Mouse (Mus musculus): ENCODE results near the gene Dnajb3.

The Dnajb3 gene

DNA sequence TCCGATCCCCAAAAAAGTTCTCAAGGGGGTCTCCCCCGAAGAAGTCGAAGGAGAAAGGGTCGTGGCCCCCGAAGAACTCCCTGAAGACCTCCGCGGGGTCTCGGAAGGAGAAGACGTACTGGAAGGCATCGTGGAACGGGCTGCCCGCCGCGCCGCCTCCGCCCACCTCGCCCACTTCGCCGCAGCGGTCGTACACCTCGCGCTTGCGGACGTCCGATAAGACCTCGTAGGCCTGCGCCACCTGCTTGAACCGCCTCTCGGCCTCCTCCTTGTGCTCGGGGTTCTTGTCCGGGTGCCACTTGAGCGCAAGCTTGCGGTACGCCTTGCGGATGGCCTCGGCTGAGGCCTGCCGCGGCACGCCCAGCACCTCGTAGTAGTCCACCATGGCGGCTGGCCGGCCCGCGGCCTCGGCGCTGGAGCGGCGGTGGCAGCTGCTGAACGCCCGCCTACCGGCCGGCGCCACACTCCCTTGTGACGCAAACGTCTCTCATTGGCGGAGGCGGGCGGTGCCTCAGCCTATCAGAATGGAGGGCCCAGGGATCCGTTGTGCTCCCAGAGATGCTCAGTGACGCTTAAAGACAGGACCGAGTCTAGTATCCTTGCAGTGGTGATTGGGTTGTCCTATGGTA lies at the start of gene Dnajb3:
TSS of gene Dnajb3 (minus strand) at position 489 of the 629 bp plus-strand sequence.
- DNase-seq (ENCODE audit: low read depth, low spot score): no peak

DNA sequence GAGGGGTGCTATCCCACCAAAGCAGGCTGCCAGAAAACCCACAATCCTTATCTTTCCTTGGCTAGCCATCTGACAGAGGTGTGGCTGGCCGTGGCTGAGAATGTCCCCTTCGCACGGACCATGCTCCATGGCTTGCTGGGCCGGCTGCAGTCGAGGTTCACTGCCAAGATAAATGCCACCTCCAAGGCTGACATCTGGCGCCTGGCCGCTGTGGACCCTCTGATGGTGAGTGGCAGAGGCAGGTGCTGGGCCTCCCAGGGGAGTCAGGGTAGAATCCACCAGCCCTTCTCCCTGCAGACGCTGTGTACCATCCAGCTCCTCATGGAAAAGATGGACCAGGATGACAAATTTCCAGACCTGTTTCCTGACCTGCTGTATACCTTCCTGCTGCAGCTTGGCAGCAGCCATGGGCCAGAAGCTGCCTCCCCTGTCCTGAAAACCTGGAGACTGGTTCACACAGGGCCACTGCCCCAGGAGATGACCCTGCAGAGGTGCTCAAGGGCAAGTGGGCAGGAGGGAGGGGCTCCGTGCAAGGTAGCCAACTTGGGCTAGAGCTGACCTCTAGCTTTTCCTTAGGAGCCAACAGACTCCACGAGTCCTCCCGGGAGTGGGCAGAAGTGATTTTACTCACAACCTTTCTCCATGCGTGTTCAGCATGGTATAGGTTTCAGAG lies 49.3 kb upstream of the Dnajb3 start:
- no peak for DNase-seq (ENCODE audit: low read depth, low spot score)

DNA sequence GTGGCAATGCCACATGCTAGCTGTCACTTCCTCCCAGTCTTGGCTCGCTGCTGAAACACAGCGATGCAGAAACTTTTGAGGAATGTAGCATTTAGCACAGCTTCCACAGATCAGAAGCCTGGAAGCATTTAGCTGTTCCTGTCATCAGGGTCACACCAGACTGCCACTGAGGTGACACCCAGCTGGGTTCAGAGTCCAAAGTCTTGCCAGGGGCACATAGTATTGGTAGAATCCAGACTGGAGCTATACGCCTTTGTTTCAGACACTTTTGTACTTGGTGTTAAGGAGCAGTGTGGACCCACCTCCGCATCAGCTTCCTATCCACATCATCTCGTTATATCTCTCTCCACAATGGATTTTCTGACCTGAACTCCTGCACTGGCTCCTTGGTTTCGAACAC lies 48.0 kb upstream of the Dnajb3 start:
- DNase-seq (ENCODE audit: low read depth, low spot score): no peak

DNA sequence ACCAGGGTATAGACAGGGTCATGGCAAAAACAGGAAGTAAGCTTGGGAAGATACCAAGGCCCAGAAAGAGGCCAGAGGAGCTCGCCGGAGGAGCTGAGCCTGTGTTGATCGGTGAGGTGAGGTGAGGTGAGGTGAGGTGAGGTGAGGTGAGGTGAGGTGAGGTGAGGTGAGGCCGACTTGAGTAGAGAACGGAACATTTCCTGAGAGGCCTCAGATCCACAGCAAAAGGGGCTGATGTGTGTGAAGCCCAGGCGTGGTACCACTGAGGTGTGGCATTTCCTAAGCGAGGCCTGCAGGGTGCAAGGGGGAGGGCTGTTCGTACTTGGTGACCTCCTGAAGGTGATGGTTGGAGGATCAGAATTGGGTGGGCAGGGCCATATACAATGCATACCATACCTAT lies 47.5 kb upstream of the Dnajb3 start:
- no peak for DNase-seq (ENCODE audit: low read depth, low spot score)

DNA sequence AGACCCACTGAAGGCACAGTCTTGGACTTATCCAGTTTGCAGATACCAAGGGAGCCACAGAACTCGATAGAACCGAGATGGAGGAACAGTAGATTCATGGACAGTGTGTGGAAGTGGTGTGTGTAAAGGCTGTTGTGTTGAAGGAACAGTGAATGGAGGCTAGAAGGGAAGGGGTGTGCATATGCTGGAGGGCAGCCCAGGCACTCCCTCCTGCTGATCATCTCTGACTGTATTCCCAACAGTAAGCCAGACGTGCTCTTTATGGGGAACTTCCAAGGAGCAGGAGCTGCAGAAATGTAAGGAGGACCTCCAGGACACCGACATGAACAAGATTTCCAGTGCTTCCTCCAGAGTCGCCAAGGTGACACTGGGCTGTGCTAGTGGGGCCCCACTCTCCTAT lies 44.4 kb upstream of the Dnajb3 start:
- no peak for DNase-seq (ENCODE audit: low read depth, low spot score)

DNA sequence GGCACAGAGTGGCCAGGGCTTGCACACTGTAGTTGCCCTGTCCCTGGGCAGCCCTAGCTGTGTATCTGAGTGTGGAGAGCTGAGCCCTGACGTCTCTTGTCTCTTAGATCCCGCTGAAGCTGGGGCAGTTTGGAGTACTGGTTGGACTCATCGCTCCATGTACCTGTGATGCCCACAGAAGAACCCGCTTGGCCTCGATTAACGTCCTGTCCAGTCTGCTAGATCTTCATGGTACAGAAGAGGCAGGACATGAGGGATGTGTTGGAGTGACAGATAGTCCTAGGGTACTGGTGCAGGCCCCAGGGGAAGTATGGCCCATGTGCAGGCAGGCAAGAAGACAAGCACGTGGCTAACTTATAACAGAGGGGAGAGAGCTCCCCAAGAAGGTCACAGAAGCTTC lies 44.0 kb upstream of the Dnajb3 start:
- DNase-seq (ENCODE audit: low read depth, low spot score): no peak

DNA sequence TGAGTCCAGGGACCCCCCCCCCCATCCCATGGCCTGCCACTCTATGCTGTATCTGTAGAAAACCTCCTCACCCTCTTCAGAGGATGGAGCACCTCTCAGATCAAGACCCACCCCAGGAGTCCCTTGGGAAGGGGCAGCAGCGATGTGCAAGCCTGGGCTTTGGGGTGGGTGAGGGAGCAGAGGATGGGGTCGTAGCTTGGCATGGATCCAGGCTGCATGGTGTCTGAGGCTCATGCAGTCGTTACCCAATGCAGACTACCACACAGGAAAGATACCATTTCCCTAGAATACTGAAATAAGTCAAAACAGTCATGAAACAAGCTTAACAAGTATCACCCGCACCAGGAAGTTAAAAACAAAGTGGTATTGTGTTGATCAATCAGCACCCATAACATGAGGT lies 43.1 kb upstream of the Dnajb3 start:
- DNase-seq (ENCODE audit: low read depth, low spot score): no peak

DNA sequence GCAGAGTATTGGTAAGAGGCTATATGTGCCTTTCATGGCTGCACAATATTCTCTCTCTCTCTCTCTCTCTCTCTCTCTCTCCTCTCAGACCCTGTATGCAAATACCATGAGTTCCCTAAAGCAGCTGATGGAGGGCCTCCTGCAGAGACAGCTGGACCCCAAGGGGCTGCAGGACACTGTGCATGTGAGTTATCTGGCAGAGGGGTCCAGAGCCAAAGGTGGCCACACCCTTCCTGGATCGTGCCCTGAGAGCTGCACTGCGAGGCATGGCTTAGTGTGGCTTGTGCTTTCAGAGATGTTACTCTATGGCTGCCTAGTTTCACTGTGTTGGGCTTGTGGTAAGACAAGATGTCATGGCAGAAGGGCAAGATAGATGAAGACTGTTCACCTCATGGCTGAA lies 42.1 kb upstream of the Dnajb3 start:
- no peak for DNase-seq (ENCODE audit: low read depth, low spot score)

DNA sequence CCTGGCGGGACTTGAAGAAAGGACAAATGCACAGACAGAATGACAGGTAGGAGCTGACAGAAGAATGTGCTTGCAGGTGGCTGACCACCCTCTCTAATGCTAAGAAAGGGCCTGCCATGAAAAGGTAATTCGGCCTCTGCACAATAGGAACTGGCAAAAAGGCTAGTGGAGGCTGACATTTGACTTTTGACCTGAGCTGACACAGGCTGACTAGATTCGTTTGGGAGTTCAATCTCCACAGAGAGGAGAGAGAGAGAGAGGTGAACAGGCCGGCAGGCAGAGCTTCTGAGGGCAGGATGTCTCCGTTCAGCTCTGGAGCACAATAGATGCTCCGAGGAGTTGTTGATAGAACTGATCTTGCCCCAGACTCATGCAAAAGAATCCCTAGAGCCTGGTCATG lies 40.8 kb upstream of the Dnajb3 start:
- no peak for DNase-seq (ENCODE audit: low read depth, low spot score)

DNA sequence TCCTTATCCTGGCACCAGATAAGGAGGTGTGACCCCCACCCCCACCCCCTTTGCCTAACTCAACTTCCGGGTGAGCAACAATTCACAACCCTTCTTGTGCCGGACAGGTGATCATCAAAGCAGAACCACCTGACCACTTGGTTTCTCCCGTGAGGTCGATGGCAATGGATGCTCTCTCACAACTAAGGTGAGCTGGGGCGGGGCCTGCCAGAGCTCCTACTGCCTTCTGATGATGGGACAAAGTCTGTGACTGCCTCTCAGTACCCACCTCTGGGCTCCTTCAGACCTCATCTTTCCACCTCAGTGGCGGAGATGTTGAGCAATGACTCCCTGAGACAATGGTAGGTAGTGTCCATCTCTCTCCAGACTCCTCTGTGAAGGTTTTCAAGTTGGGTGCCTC lies 40.3 kb upstream of the Dnajb3 start:
- no peak for DNase-seq (ENCODE audit: low read depth, low spot score)

DNA sequence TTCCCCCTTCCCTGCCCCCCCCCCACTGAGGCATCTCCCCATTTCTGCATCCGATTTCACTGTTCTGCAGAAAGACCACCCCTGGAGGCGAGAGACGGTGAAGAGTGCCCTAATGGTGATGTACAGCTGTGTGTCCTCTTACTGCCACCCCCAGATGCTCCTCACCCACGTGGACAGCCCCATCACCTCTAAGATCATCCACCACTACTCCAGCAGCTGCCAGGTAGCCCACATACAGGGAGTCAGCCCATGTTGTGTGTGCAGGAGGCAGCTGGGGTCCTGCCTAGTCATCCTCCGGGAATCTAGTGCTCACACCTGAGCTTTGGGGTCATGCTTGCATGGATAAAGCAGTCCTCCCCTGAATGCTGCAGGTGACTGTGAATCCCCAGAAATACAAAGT lies 38.3 kb upstream of the Dnajb3 start:
- no peak for DNase-seq (ENCODE audit: low read depth, low spot score)

DNA sequence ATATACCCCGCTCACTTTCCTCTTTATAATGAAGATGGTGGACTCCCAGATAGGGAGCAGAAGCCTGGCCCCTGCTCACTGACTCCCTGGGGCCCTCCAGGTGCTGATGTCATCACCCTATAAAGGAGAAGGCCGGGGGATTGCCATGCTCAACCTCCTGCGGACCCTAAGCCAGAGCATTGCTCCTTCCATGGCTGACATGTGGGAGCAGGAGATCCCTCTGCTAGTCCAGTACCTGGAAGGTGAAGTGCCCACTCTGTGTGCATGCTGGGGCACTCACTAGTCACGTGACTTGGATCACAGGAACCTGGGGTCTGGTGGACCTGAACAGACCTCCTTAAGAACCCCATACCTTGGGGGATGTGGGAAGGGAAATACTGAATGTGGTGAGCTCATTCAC lies 35.0 kb upstream of the Dnajb3 start:
- no peak for DNase-seq (ENCODE audit: low read depth, low spot score)

DNA sequence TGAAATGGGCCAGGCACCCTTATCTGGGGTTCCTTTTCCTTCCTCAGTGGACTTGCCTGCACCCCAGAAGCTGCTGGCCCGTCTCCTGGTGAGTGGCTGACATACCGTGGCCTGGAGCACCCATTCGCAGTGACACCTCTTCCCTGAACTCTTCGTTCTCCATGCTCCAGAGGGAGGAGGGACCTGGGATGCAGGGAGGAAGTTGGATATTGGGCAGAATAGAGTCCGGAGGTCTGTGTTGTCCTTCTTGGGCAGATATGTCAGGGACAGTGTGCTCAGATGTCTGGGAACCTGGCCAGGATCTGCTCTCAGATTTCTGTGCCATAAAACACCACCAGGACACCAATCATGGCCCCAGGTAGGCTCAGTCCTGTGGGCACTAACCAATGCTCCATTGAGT lies 34.5 kb upstream of the Dnajb3 start:
- no peak for DNase-seq (ENCODE audit: low read depth, low spot score)

DNA sequence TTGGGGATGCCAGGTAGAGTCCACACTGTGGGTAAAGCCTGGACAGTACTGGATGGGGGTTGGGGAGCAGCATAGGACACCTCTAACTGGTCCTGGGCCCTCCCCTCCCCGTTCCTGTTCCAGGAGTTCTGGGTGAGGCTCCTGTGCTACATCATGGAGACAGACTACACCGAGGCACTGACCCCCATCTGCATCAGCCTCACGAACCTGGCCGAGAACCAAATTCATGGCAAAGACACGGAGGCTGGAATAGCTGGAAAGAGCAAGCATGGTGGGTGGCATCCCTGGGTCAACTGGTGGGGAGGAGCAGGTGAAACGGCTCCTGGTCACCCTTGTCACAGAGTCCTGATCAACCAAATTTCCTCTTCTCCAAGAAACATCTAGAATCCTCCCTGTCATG lies 33.2 kb upstream of the Dnajb3 start:
- no peak for DNase-seq (ENCODE audit: low read depth, low spot score)

DNA sequence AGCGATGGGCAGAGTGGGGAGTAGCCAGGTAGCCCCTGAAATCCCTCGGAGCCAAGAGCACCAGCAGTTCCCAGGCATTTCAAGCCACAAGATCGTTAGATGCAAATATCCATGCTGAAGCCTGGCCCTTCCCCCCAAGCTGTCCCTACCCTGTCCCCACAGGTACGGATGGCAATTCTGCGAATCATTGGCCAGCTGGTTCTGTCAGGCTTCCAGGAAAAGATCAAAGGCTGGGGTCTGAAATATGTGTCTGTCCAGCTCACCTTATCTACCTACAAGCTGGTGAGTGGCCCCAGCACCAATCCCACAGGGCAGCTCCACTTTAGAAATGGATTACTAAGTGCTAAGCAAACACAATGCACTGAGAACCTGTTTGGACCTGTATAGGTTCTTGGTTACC lies 31.7 kb upstream of the Dnajb3 start:
- DNase-seq (ENCODE audit: low read depth, low spot score): no peak

DNA sequence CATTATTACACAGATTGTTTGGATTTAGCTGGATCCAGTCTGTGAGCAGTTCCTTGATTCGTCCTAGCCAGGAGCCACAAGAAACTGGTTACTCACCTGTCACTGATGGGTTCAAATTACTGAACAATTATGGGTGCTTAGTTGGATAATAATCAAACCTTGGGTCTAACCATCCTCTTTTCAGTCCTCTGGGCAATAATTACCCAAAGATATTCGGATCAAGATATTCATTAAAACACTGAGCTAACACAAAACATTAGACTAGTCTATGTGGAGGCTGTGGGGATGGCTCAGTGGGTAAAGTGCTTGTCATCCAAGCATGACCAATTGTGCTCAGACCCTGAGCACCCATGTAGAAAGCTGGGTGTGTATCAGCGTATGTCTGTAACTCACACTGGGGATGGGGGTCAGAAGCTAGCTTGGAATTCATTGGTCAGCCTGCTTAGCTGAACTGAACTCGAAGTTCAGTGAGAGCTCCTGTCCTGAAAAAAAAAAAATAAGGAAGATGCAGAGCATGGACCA lies 30.4 kb upstream of the Dnajb3 start:
- DNase-seq (ENCODE audit: low read depth, low spot score): no peak

DNA sequence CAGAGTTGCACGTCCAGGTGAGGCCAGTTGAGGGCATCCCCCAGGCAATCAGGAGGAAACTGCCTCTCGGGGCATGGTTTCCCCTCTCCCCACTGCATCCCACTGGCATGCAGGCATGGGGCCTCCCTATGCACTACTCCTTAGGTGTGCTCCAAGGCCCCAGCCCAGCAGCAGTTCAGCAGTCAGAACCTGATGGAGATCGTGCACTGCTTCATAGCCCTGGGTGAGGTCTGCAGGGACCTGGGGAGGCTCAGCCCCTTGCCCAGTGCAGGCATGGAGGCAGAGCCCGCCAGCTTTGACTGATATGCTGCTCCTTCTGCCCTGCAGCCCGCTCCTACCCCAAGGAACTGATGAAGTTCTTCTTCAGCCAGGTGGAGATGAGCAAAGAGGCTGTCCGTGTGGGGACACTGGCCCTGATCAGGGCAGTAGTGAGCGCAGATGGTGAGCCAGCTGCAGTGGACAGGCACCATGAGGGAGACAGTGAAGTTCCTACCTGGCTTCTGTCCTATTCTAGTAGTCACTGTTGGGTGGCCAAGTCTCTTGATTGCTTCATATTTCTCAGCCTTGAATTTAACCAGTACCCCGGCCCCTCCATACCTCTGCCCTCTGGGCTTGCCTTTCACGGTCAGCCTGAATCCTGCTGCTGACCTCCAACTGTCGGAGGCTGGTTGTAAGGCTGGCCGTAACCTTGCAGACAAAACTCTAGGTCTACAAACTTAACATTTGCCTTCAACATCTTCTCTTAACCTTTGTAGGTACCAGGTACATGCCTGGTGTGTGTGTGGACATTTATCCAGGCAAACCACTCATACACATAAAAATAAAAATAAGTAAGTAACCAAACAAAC lies 29.7 kb upstream of the Dnajb3 start:
- no peak for DNase-seq (ENCODE audit: low read depth, low spot score)

DNA sequence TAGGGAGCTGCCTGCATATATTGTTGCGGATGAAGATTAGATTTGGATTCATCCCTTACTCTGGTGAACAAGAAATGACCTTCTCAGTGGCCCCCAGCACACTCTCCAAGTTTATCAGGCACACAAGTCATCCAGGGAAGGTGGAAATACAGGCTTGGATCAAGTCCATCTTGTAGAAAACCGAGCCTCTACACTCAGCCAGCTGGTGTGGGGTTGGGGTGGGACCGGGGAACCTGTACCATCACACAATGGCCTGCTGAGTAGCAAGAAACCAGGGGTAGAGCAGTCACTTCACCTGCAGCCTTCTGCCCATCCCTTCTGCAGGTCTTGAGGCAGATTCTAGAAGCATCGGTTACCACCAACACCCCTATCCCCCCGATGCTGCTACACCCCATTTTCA lies 29.1 kb upstream of the Dnajb3 start:
- no peak for DNase-seq (ENCODE audit: low read depth, low spot score)

DNA sequence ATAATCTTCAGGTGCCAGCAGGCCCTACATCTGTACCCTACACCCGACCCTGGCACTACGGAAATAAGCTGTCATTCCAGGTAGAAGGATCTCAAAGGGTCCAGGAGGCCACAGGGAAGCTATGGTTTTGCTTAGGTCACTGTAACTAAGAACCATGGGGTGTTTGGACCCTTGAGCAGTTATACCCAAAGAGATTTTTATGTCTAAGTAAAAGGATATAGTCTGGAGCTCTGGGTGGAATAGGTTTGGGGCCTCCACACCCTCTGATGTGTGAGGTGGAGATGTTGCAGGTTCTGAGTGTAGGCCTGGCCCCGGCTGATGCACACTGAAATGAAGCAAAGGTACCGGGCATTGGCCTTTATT lies 28.6 kb upstream of the Dnajb3 start:
- no peak for DNase-seq (ENCODE audit: low read depth, low spot score)

DNA sequence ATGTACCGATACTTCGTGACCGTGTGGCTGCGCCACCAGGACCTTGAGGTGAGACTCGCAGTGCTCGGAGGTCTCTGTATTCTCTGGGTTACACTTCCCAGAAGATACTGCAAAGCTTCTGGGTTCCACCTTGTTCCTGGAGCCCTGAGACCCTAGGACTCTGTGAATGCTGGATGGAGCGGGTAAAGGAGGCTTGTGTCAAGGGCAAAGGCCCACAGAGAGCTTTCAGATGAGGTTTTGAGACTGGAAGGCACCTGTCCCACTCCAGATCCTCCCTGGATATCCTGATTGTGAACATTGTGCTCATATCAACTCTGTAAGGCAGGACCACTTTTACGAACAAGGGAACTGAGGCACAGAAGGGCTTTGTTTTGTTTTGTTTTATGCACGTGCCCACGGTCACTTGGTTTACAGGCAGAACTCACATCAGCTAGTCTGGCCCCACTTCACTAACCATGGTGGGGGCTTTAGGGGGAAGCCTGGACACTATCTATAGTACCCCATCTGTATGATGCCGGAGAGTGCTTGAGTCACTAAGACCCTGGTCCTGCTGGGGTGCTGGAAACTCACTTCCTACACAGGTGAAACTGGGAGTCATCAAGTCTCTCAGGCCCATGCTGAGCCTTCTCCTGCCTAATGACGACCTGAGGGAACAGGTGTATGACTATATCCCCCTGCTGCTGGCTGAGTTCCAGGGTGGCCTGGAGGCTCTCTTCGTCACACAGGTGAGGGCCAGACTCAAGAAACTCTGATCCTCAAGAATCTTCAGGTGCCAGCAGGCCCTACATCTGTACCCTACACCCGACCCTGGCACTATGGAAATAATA lies 28.1 kb upstream of the Dnajb3 start:
- no peak for DNase-seq (ENCODE audit: low read depth, low spot score)

DNA sequence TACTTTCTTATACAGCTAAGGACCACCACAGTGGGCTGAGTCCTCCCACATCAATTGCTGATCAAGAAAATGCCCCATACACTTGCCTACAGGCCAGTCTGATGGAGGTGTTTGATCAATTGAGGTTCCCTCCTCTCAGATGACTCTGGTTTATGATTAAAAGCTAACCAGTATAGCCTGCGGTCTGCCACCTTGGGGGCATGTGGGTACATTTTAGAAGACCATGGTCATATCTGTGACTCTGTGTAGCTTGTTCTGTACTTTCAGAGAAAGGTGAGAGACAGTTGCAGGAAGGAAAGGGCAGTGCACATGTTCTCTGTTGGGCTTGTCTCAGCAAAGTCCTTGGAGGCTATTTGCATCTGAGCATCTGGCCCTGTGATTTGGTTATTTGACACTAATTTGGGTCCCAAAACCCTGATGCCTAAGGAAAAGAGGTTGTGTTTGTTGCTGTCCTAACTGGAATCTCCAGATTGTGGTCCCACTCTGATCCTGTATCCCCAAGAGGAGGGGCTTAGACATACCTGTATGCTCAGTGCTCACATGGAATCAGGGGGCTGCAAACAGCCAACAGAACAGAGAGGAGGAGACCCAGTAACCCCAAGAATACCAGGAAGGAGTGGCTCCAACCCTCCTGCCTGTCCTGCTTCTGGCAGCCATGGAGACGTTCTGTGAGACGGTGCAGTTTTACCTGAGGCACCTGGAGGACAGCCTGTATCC lies 27.2 kb upstream of the Dnajb3 start:
- no peak for DNase-seq (ENCODE audit: low read depth, low spot score)

Measured in 3T3-L1 (cell line).